Mouse (Mus musculus) heart, postnatal 36 days (tissue): Measurements from ENCODE around the gene Ccdc113. TPM values are rescaled to one million over a fixed set of nuclear protein-coding genes. Genes with fewer than 3 reads are reported as not detected.
A peak's percentile ranks its signal among the peaks of the same experiment; 100 is the strongest.

ENCODE experiments used
- DNase-seq, 2 experiments: peaks; one replicate each; pipeline ENCODE4 v3.0.0; 2021 to 2022
- intact Hi-C: fragments of 180-260 bp; cut with DNase I; formaldehyde crosslinking; loops from one replicate; pipeline ENCODE4 v1.15.1; 2025
- total RNA-seq, 2 experiments: library from RNA; stranded (reverse); gene quantifications; 2 replicates each; pipeline ENCODE4 v1.2.3; 2021

The Ccdc113 gene
- total RNA-seq, 2 experiments from 2014 or later: not detected

- no peak for DNase-seq
- intact Hi-C loops: loop anchor here (5.0 kb wide), 1 partner anchor 185 kb away; no protein-coding TSS in a partner anchor
Measured at GRCm38 (mm10) chr8:95532206-95532605, 1.7 kb upstream of the Ccdc113 start.

- no peak for DNase-seq
- intact Hi-C loops: no loop called here
Measured at GRCm38 (mm10) chr8:95539487-95539886, 5.6 kb downstream of the Ccdc113 start.

GRCm38 (mm10) chr8:95542191-95542590, 8.3 kb downstream of the Ccdc113 start:
- peak in 1 of 2 experiments; percentile 6 for DNase-seq
- intact Hi-C loops: no loop called here

GRCm38 (mm10) chr8:95543065-95543464, 9.2 kb downstream of the Ccdc113 start:
- intact Hi-C loops: no loop called here
- no peak for DNase-seq

GRCm38 (mm10) chr8:95545815-95546214, 11.9 kb downstream of the Ccdc113 start:
- intact Hi-C loops: no loop called here
- DNase-seq: no peak

GRCm38 (mm10) chr8:95546986-95547385, 13.1 kb downstream of the Ccdc113 start:
- intact Hi-C loops: no loop called here
- DNase-seq: no peak

GRCm38 (mm10) chr8:95547931-95548330, 14.0 kb downstream of the Ccdc113 start:
- intact Hi-C loops: no loop called here
- DNase-seq: no peak

- no peak for DNase-seq
Measured at GRCm38 (mm10) chr8:95549871-95550829, 16.3 kb downstream of the Ccdc113 start.

GRCm38 (mm10) chr8:95551577-95551976, 17.7 kb downstream of the Ccdc113 start:
- intact Hi-C loops: no loop called here
- no peak for DNase-seq

More at GRCm38 (mm10) chr8:95549871-95550829, 16.3 kb downstream of the Ccdc113 start:
- intact Hi-C loops: no loop called here

GRCm38 (mm10) chr8:95555963-95556362, 22.1 kb downstream of the Ccdc113 start:
- intact Hi-C loops: no loop called here
- no peak for DNase-seq

GRCm38 (mm10) chr8:95566217-95566616, 32.3 kb downstream of the Ccdc113 start:
- no peak for DNase-seq
- intact Hi-C loops: no loop called here

- intact Hi-C loops: no loop called here
- DNase-seq: no peak
Measured at GRCm38 (mm10) chr8:95566809-95567208, 32.9 kb downstream of the Ccdc113 start.

- no peak for DNase-seq
- intact Hi-C loops: no loop called here
Measured at GRCm38 (mm10) chr8:95573146-95573545, 39.3 kb downstream of the Ccdc113 start.

GRCm38 (mm10) chr8:95576240-95576639, 42.4 kb downstream of the Ccdc113 start, which contains the start of gene Prss54:
Prss54 (minus strand) TSS chr8:95576340.
- DNase-seq: no peak
- intact Hi-C loops: no loop called here

GRCm38 (mm10) chr8:95587339-95587738, 53.5 kb downstream of the Ccdc113 start:
- no peak for DNase-seq
- intact Hi-C loops: no loop called here

GRCm38 (mm10) chr8:95589282-95589681, 55.4 kb downstream of the Ccdc113 start:
- intact Hi-C loops: no loop called here
- DNase-seq: no peak

GRCm38 (mm10) chr8:95590539-95590938, 56.7 kb downstream of the Ccdc113 start:
- intact Hi-C loops: no loop called here

GRCm38 (mm10) chr8:95592131-95592780, 58.4 kb downstream of the Ccdc113 start:
- intact Hi-C loops: no loop called here

More at GRCm38 (mm10) chr8:95590539-95590938, 56.7 kb downstream of the Ccdc113 start:
- no peak for DNase-seq

GRCm38 (mm10) chr8:95593439-95594393, 59.8 kb downstream of the Ccdc113 start:
- no peak for DNase-seq
- intact Hi-C loops: no loop called here

More at GRCm38 (mm10) chr8:95592131-95592780, 58.4 kb downstream of the Ccdc113 start:
- DNase-seq: no peak

GRCm38 (mm10) chr8:95595131-95595530, 61.2 kb downstream of the Ccdc113 start:
- intact Hi-C loops: loop anchor here (5.0 kb wide), 1 partner anchor 248 kb away; no protein-coding TSS in a partner anchor
- no peak for DNase-seq
